Mouse (Mus musculus) liver, postnatal 0 days (tissue): ENCODE data around the gene Tbc1d4. TPM values are rescaled to one million over a fixed set of nuclear protein-coding genes. Genes with fewer than 3 reads are reported as not detected.

Source experiments
- ATAC-seq: fragments of 200-750 bp; cut with Nextera tagmentation; 2 replicates; pipeline ENCODE4 v1.8.0; 2017; ENCODE audit warnings: mild to moderate bottlenecking, moderate library complexity
- DNase-seq: peaks from one replicate; pipeline ENCODE4 v3.0.0-alpha.2; 2016
- H3K27ac ChIP-seq: fragments of 300-500 bp; sonication (generic); 2 replicates; pipeline ENCODE4 v1.5.1; 2014; ENCODE audit warnings: antibody characterized with exemption, moderate library complexity, mild to moderate bottlenecking, low read depth
- H3K27me3 ChIP-seq: fragments of 300-500 bp; sonication (generic); 2 replicates; pipeline ENCODE4 v1.6.1; 2014; ENCODE audit warnings: low read length, control low read depth, mixed read lengths; ENCODE audit not compliant: insufficient read depth
- H3K36me3 ChIP-seq: fragments of 300-500 bp; sonication (generic); replicated peaks from 2 replicates; pipeline ENCODE4 v1.6.1; 2014; ENCODE audit warnings: mild to moderate bottlenecking, control low read depth, low read length, moderate library complexity, mixed read lengths; ENCODE audit not compliant: insufficient read depth
- H3K4me1 ChIP-seq: fragments of 300-500 bp; sonication (generic); 2 replicates; pipeline ENCODE4 v1.6.1; 2014; ENCODE audit warnings: antibody characterized with exemption, mild to moderate bottlenecking, control low read depth; ENCODE audit not compliant: insufficient read depth
- H3K4me2 ChIP-seq: fragments of 300-500 bp; sonication (generic); 2 replicates; pipeline ENCODE4 v1.6.1; 2014; ENCODE audit warnings: low read depth, mild to moderate bottlenecking, low read length, moderate library complexity, mixed read lengths
- H3K4me3 ChIP-seq: fragments of 300-500 bp; sonication (generic); 2 replicates; pipeline ENCODE4 v1.5.1; 2014; ENCODE audit warnings: low read depth, low read length
- H3K9ac ChIP-seq: fragments of 300-500 bp; sonication (generic); replicated peaks from 2 replicates; pipeline ENCODE4 v1.6.1; 2014; ENCODE audit warnings: mild to moderate bottlenecking, moderate library complexity
- H3K9me3 ChIP-seq: fragments of 300-500 bp; sonication (generic); 2 replicates; pipeline ENCODE4 v1.6.1; 2016; ENCODE audit warnings: mild to moderate bottlenecking, control low read depth, low read length, mixed read lengths
- CTCF ChIP-seq: sonication (generic); IDR thresholded peaks from 2 replicates; pipeline ENCODE4 v1.5.1; 2016; ENCODE audit warnings: antibody characterized with exemption, low read depth
- EP300 ChIP-seq: IDR thresholded peaks from 2 replicates; pipeline ENCODE4 v1.6.1; 2016; ENCODE audit warnings: antibody characterized with exemption, low read depth, mild to moderate bottlenecking
- WGBS: fragments of 180-500 bp; shearing (Covaris S2); extraction: QIAGEN DNeasy Blood & Tissue Kit; methylation state at CpG from one replicate; pipeline ENCODE4 v1.1.7; 2014; ENCODE audit not compliant: insufficient replicate concordance; 5-methylcytosine and 5-hydroxymethylcytosine counted together
- polyA plus RNA-seq: library from polyadenylated mRNA; unstranded; fragments of >200 nt; fragmentation: Nextera tagmentation; extraction: Ambion mirVana; gene quantifications from 2 replicates; pipeline ENCODE4 v1.2.1, GENCODE M21; 2015

The Tbc1d4 gene
- polyA plus RNA-seq, 1 experiment from 2014 or later: 2.1 TPM

GRCm38 (mm10) chr14:101650551-101650950 is 41.6 kb upstream of the Tbc1d4 start:
- peaks cover 8% of the 10 kb centered on the region for H3K4me1 ChIP-seq
- no peak overlapping the region for H3K9ac ChIP-seq
- no peaks in the 10 kb centered on the region for H3K27me3 ChIP-seq
- H3K4me3 ChIP-seq: no peak overlapping the region
- no peak for DNase-seq
- H3K36me3 ChIP-seq: no peaks in the 10 kb centered on the region
- no peak overlapping the region for H3K27ac ChIP-seq
- H3K4me2 ChIP-seq: no peak overlapping the region
- no peaks in the 10 kb centered on the region for H3K9me3 ChIP-seq
- no peak for ATAC-seq
- WGBS: 71% methylated on average over 4 of the region's 4 CpGs
- no peak for TF ChIP-seq CTCF
- no peak for TF ChIP-seq EP300

GRCm38 (mm10) chr14:101644948-101645347 is 36.0 kb upstream of the Tbc1d4 start:
- H3K4me1 ChIP-seq: no peaks in the 10 kb centered on the region
- ATAC-seq (no peak), DNase-seq (no peak)
- TF ChIP-seq CTCF: no peak
- TF ChIP-seq EP300: no peak
- H3K4me3 ChIP-seq: no peak overlapping the region
- H3K9me3 ChIP-seq: no peaks in the 10 kb centered on the region
- no peaks in the 10 kb centered on the region for H3K27me3 ChIP-seq
- H3K36me3 ChIP-seq: no peaks in the 10 kb centered on the region
- WGBS: 68% methylated on average over 1 of the region's 1 CpGs
- no peak overlapping the region for H3K27ac ChIP-seq
- H3K4me2 ChIP-seq: no peak overlapping the region
- H3K9ac ChIP-seq: no peak overlapping the region

GRCm38 (mm10) chr14:101640153-101640843 is 31.3 kb upstream of the Tbc1d4 start, which contains the start of gene Commd6:
Gene Commd6 (minus strand): TSS chr14:101640686.
- H3K36me3 ChIP-seq: no peaks in the 10 kb centered on the region; the same call in 1 of the 2 replicates
- H3K9me3 ChIP-seq: no peaks in the 10 kb centered on the region
- peak within 1 kb of the TSS; percentile 64 for H3K9ac ChIP-seq
- DNase-seq (peak; percentile 90), ATAC-seq (peak; percentile 97)
- H3K4me1 ChIP-seq: no peaks in the 10 kb centered on the region; the same call in 1 of the 2 replicates
- no peak for TF ChIP-seq EP300
- TF ChIP-seq CTCF: peak; percentile 12; the same call in 1 of the 2 replicates
- no peaks in the 10 kb centered on the region for H3K27me3 ChIP-seq
- H3K4me3 ChIP-seq: peak within 1 kb of the TSS; percentile 65
- peak within 1 kb of the TSS; percentile 63 for H3K27ac ChIP-seq
- H3K4me2 ChIP-seq: peak within 1 kb of the TSS; percentile 87
- WGBS: under 1% methylated on average over 39 of the region's 39 CpGs

GRCm38 (mm10) chr14:101637381-101637780 is 28.4 kb upstream of the Tbc1d4 start:
- no peak for ATAC-seq
- Histone ChIP-seq H3K9ac (no peak overlapping the region), H3K4me2 (no peak overlapping the region), H3K36me3 (peaks cover 12% of the 10 kb centered on the region), H3K4me1 (no peaks in the 10 kb centered on the region; the same call in 1 of the 2 replicates), H3K9me3 (no peaks in the 10 kb centered on the region), H3K27me3 (no peaks in the 10 kb centered on the region), H3K27ac (no peak overlapping the region), H3K4me3 (no peak overlapping the region)
- DNase-seq: no peak
- TF ChIP-seq EP300 (no peak), CTCF (no peak)
- 85% methylated on average over 6 of the region's 6 CpGs for WGBS

DNA sequence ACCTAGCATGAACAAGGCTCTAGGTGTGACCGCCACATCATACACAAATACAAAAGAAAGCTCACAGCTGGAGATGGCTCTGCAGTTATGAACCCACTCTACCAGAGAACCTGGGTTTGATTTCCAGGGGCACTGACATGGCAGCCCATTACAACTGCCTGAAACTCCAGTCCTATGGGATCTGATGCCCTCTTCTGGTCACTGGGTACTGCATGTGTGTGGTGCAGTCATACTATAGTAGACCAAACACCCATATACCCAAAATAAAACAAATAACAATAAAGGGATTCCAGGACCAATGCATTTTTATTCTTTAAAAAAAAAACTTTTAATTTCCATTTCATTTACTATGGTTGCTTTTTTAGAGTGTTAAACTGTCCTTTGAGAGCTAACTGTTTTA is 26.8 kb upstream of the Tbc1d4 start:
- no peak overlapping the region for H3K27ac ChIP-seq
- DNase-seq (no peak), ATAC-seq (no peak)
- H3K9me3 ChIP-seq: no peaks in the 10 kb centered on the region
- H3K4me1 ChIP-seq: no peaks in the 10 kb centered on the region; the same call in 1 of the 2 replicates
- 89% methylated on average over 1 of the region's 1 CpGs for WGBS
- no peak overlapping the region for H3K4me2 ChIP-seq
- H3K4me3 ChIP-seq: no peak overlapping the region
- H3K36me3 ChIP-seq: peaks cover 12% of the 10 kb centered on the region
- peak; percentile 30 for TF ChIP-seq CTCF
- TF ChIP-seq EP300: no peak
- no peaks in the 10 kb centered on the region for H3K27me3 ChIP-seq
- no peak overlapping the region for H3K9ac ChIP-seq

DNA sequence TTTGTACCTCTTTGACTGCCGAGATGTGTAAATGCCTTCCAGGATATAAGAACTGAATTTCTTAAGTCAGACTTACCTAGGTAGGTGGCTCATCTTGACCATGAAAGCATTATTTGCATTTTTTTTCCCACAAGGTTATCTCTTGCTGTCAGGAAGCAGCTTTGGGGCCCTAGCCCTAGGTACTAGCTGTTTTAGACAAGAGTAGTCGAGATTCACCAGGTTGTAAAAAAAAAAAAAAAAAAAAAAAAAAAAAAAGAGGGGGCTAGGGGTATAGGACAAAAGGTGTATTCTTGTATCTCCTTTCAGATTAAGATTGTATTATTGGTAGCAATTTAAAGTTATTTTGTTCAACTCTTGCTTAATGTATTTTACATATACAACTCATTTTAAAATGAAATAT is 21.6 kb upstream of the Tbc1d4 start:
- H3K27me3 ChIP-seq: no peaks in the 10 kb centered on the region
- no peaks in the 10 kb centered on the region for H3K9me3 ChIP-seq
- 61% methylated on average over 2 of the region's 2 CpGs for WGBS
- DNase-seq: no peak
- H3K4me3 ChIP-seq: no peak overlapping the region
- no peak for ATAC-seq
- peaks cover 12% of the 10 kb centered on the region for H3K36me3 ChIP-seq
- no peak overlapping the region for H3K4me2 ChIP-seq
- no peak for TF ChIP-seq EP300
- no peak for TF ChIP-seq CTCF
- no peak overlapping the region for H3K9ac ChIP-seq
- H3K27ac ChIP-seq: no peak overlapping the region
- H3K4me1 ChIP-seq: no peaks in the 10 kb centered on the region
